ENCODE assay signal across 10 mouse cellular contexts in genomic region chr6:53211420-53211819, GRCm38 (mm10).
DNase-seq lines count a peak whose midpoint lies in the region; ATAC-seq lines count a peak whose summit lies in the region.
"Had no signal": no experiment of that assay in that cellular context is flagged by ENCODE, and none has a peak within 500 bp of the region (broad histone marks: within the 10 kb centered on the region; RNA-seq: fewer than 3 reads in every experiment).

No protein-coding gene starts in this region.

- DNase-seq in right cerebral cortex, postnatal 4 days, result peak; percentile 27
- DNase-seq in right cerebral cortex, postnatal 36 days (ENCODE audit: low spot score in 2 of 2), result no peak
- DNase-seq in kidney, adult 18-20 months, result peak; percentile 77
- DNase-seq in urinary bladder, postnatal 36 days (ENCODE audit: low spot score in 2 of 2), result peak; percentile 51 to 56
- no peak for DNase-seq in left cerebral cortex, adult 18-20 months (ENCODE audit: low spot score in 2 of 2)
- DNase-seq in cerebellum, adult 11-12 months, result no peak
- DNase-seq: embryo, embryonic 11 days had no signal

- 0 out of 2 replicates have a peak, but pooled peaks cover 3% of the 10 kb centered on the region for H3K27me3 ChIP-seq in limb, embryonic 15.5 days
- H3K27me3 ChIP-seq: midbrain, embryonic 15.5 days had no signal

- H3K4me3 ChIP-seq in limb, embryonic 15.5 days, result no peak overlapping the region
- H3K4me3 ChIP-seq: midbrain, embryonic 15.5 days had no signal

- 0 out of 2 replicates have a peak, but pooled peaks have one; percentile 52 for ATAC-seq in limb, embryonic 15.5 days (ENCODE audit: insufficient number of reproducible peaks, low FRiP score, low TSS enrichment, low read depth)
- ATAC-seq: midbrain, embryonic 15.5 days had no signal

- no peak overlapping the region for H3K4me2 ChIP-seq in limb, embryonic 15.5 days
- H3K4me2 ChIP-seq: midbrain, embryonic 15.5 days had no signal

- H3K27ac ChIP-seq in limb, embryonic 15.5 days, result peak overlapping the region; percentile 44
- H3K27ac ChIP-seq: midbrain, embryonic 15.5 days had no signal

- H3K9ac ChIP-seq in limb, embryonic 15.5 days, result no peak overlapping the region
- H3K9ac ChIP-seq: midbrain, embryonic 15.5 days had no signal

- 9% methylated on average over 3 of the region's 3 CpGs for WGBS in limb, embryonic 15.5 days

- peaks cover 18% of the 10 kb centered on the region for H3K4me1 ChIP-seq in limb, embryonic 15.5 days
- H3K4me1 ChIP-seq: midbrain, embryonic 15.5 days had no signal

- H3K9me3 ChIP-seq in limb, embryonic 15.5 days, result no peaks in the 10 kb centered on the region
- H3K9me3 ChIP-seq: midbrain, embryonic 15.5 days had no signal

- no peaks in the 10 kb centered on the region for H3K36me3 ChIP-seq in limb, embryonic 15.5 days
- H3K36me3 ChIP-seq: G1E; midbrain, embryonic 15.5 days had no signal

Comparison
In these comparisons a context has a peak if more than half of its experiments do, and no peak if none do; other contexts are left out.
1. DNase-seq: peak in right cerebral cortex, postnatal 4 days (single experiment), kidney, adult 18-20 months (single experiment) and urinary bladder, postnatal 36 days (2 of 2); none in right cerebral cortex, postnatal 36 days (0 of 2), left cerebral cortex, adult 18-20 months (0 of 2) and cerebellum, adult 11-12 months (single experiment).